Mouse (Mus musculus) adrenal gland, adult (tissue): ENCODE results near the gene Hils1.

Source experiments
- DNase-seq, 2 experiments: peaks; one replicate each; pipeline ENCODE4 v3.0.0; 2022 to 2023; ENCODE audit warnings: low spot score in 1 of 2; ENCODE audit not compliant: inconsistent age in 2 of 2

The Hils1 gene

DNA sequence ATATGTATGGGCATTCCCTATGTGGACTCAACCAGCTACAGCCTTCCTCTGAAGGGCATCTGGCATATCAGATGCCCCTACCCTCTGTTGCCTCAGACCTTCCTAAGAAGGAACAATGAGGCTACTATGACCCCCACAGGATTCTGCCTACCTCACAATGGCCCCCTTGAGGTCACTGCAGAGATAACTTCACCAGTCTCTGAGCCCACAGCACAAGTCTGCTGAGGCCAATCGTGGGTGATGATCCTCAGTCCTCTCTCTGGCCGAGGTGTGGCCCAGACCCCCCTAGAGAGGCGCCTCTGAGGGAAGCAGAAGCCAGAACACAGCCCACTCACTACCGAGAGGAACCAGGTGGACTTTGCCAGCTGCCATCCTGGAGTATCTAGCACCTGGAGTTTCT lies at the start of gene Hils1:
Gene Hils1 (plus strand): TSS at position 175 of the 400 bp plus-strand sequence.
- no peak for DNase-seq

DNA sequence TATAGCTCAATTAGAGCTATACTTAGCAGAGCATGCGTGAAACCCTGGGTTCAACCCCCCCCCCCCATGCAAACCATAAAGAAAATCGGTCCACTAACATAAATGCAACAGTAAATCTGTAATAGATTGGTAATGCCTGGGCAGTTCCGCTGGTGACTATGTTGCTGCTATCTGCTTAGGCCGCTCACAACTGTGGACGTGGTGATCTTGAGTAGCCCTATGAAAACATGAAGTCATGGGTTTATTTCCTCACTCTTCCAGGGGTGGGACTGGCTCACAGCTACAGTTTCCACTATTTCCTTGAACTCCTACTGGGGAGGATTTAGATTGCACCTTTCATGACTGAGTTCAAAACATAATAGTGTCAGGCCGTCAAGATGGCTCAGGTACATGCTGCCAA lies 49.7 kb upstream of the Hils1 start:
- DNase-seq: no peak

DNA sequence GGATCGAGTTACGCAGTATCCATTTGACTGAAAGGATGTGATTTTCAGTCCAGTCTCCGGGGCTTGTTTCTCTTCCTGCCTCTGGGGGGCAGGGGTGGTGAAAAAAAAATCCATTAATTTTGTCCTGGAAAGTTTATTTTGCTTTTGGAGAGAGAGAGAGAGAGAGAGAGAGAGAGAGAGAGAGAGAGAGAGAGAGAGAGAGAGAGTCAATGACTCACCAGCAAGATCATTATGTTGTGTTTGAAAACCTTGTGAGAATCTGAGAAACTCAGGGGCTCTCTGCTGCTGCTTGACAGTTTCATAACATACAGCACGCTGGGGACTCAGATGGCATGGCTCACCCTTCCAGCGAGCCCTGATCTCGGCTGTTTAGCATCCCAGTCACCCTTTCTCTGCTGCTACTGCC lies 46.4 kb upstream of the Hils1 start:
- DNase-seq: no peak

DNA sequence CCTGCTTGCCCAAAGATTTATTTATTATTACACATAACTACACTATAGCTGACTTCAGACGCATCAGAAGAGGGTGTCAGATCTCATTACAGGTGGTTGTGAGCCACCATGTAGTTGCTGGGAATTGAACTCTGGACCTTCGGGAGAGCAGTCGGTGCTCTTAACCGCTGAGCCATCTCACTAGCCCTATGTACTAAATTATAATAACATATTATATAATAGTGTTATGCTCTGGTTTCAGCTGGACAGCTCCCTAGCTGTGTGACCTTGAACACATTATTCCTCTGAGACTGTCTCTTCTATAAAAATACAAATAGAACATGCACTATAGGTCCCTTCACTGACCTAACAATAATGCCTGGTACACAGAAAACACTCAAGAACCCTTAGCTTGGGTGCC lies 42.4 kb upstream of the Hils1 start:
- DNase-seq: no peak

GRCm38 (mm10) chr11:94926431-94926830 lies 41.0 kb upstream of the Hils1 start:
- no peak for DNase-seq

DNA sequence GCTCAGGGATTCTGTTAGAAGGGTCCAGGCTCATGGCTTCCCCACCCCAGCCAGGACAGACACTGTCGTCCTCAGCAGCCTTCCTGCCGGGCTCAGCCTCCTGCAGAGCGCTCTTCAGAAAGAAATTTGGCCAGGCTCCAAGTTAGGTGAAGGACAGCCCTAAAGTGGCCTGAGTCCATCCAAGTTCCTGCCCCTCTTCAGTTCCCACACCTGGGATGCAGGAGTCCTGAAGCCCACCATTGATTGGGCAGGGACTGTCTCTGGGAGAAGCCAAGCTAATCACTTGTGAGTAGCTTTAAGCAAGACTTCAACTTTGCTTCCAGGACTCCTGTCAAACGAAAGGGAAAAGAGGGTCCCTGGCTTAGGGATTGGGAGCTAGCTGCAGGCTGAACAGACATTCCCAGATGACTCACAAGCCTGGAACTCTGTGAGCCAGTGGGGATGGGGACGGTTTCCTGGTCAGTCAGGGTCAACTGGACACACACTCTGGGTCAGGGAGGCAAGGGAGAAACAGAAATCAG lies 39.6 kb upstream of the Hils1 start:
- peak; percentile 33 to 64 for DNase-seq

GRCm38 (mm10) chr11:94928820-94929219 lies 38.6 kb upstream of the Hils1 start:
- peak; percentile 56 to 73 for DNase-seq

GRCm38 (mm10) chr11:94929599-94929998 lies 37.8 kb upstream of the Hils1 start:
- no peak for DNase-seq

GRCm38 (mm10) chr11:94930151-94930550 lies 37.2 kb upstream of the Hils1 start:
- no peak for DNase-seq

GRCm38 (mm10) chr11:94933584-94933983 lies 33.8 kb upstream of the Hils1 start:
- DNase-seq: no peak

GRCm38 (mm10) chr11:94934526-94934925 lies 32.9 kb upstream of the Hils1 start:
- no peak for DNase-seq

- DNase-seq: peak; percentile 39 to 41
These were observed 31.3 kb upstream of the Hils1 start, which contains the start of gene Col1a1 for GRCm38 (mm10) chr11:94936045-94936444. Gene Col1a1 (plus strand): TSS chr11:94936224.

- peak; percentile 85 to 97 for DNase-seq
These were observed 30.5 kb upstream of the Hils1 start for GRCm38 (mm10) chr11:94936851-94937295.

GRCm38 (mm10) chr11:94937335-94937781 lies 30.0 kb upstream of the Hils1 start:
- peak in 1 of 2 experiments; percentile 43 for DNase-seq

DNA sequence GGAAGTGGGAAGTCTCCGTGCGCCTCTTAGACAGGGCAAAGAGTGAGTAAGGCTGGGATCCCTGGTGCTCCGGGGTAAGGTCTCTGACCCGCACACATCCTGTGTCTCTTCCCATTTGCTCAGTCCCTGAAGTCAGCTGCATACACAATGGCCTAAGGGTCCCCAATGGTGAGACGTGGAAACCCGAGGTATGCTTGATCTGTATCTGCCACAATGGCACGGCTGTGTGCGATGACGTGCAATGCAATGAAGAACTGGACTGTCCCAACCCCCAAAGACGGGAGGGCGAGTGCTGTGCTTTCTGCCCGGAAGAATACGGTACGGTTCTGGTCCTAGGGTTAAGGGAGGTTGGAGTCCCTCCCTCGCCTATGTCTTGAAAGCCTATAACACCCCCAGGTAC lies 29.6 kb upstream of the Hils1 start:
- DNase-seq: no peak

- no peak for DNase-seq
These were observed 29.1 kb upstream of the Hils1 start for GRCm38 (mm10) chr11:94938296-94938695.

- DNase-seq: peak; percentile 68 to 90
These were observed 28.1 kb upstream of the Hils1 start for GRCm38 (mm10) chr11:94939280-94939679.

DNA sequence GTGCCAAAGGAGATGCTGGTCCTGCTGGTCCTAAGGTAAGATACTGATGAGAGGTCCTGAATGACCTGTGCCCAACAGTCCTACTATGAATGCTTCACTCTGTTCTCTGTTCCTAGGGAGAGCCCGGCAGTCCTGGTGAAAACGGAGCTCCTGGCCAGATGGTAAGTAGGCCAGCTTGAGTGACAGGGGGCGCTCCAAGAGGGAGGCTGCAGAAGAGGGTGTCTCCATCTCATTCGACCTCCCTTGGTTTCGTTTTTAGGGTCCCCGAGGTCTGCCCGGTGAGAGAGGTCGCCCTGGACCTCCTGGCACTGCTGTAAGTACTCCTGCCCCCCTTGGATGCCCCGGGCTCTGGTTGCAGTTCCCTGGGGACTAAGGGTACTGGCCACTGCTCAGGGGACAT lies 26.3 kb upstream of the Hils1 start:
- no peak for DNase-seq

DNA sequence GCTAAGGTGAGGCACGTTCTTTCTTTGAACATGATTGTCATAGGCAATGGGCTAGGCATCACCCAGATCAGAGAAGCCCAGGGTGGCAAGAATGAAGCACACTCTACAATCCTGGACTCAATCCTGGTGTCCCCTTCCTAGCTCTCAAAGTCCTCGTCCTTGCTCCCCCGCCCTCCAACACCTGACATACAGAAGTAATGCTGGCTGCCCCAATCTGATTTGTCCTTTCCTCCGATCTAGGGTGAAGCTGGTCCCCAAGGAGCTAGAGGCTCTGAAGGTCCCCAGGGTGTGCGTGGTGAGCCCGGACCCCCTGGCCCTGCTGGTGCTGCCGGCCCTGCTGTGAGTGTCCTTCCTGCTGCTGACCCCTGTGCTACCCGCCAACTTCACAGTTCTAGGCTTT lies 25.6 kb upstream of the Hils1 start:
- DNase-seq: no peak

GRCm38 (mm10) chr11:94942282-94943023 lies 24.9 kb upstream of the Hils1 start:
- DNase-seq: peak; percentile 34 to 78

DNA sequence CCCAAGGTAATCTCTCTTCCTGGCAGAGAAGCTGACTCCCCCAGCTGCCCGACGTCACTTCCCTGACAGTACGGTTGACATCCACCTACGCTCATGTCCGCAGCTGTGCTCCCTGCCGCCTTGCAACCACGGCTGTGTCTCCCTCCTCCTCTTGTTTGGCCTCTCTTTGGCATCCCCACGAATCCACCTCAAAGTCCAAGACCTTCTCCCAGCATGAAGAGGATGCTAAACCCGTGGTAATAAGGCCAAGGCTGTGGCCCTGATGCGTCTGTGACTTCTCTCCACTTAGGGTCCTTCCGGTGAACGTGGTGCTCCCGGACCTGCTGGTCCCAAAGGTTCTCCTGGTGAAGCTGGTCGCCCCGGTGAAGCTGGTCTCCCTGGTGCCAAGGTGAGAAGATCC lies 24.3 kb upstream of the Hils1 start:
- no peak for DNase-seq

DNA sequence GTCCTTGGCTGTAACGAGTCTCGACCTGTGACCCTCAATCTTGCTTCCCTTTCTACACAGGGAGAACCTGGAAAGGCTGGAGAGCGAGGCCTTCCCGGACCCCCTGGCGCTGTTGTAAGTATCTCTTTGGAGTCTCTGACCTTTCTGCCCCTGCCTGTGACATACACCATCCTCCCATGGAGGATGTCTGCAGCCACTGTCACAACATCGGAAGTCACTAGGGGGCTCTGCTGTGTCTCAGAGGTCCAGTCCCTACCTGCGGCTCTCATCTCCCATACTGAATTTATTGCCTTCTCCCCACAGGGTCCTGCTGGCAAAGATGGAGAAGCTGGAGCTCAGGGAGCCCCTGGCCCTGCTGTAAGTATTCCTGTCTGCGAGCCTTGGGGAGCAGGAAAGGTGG lies 23.1 kb upstream of the Hils1 start:
- no peak for DNase-seq

DNA sequence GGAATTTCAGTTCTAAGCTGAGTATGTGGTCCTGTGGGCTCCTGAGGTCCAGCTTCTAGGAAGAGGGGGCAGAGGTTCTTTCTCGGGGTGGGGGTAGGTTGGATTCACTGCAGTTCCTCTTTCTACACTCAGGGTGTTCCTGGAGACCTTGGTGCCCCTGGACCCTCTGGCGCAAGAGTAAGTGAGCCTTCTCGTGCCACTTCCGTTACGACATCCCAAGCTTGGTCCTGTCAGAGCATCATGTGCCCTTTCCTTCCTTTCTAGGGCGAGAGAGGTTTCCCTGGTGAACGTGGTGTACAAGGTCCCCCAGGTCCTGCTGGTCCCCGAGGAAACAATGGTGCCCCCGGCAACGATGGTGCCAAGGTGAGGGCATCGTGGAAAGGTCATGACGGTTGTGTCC lies 22.2 kb upstream of the Hils1 start:
- no peak for DNase-seq
